ENCODE assay signal across 8 mouse cellular contexts in the genomic region with DNA sequence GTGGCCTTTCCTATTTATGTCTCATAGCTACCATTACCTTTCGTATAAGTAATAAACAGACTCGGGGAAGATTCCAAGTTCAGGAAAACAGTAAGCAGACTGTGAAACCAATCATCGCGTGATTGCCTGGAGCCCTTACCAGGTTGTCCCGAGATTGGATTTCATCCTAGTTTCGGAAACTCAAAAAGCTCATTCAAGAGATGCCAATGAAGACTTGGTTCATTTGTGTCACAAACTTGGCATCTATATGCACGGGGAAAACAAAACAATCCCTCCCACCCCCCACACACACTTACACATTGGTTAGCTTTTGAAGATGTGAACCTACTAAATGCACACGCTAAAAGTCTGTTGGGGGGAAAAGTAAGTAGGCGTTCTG. TPM values are rescaled to one million over a fixed set of nuclear protein-coding genes. Genes with fewer than 3 reads are reported as not detected.
DNase-seq lines count a peak whose midpoint lies in the region; ATAC-seq and TF ChIP-seq lines count a peak whose summit lies in the region.

No protein-coding gene starts in this region.

- H3K27ac ChIP-seq in kidney, adult 2 months (ENCODE audit: insufficient read depth, low read depth, low read length), result peak overlapping the region; percentile 65
- H3K27ac ChIP-seq in hindbrain, embryonic 11.5 days (ENCODE audit: low read depth, low read length), result peak overlapping the region; percentile 70
- peak overlapping the region; percentile 83 for H3K27ac ChIP-seq in midbrain, embryonic 13.5 days

- H3K4me2 ChIP-seq in hindbrain, embryonic 11.5 days (replicated peaks; ENCODE audit: low read depth, low read length), result peak overlapping the region; percentile 66
- peak overlapping the region; percentile 77 for H3K4me2 ChIP-seq in midbrain, embryonic 13.5 days (replicated peaks)

- 3% methylated on average over 9 of the region's 9 CpGs for WGBS in kidney, adult 2 months
- 14% methylated on average over 9 of the region's 9 CpGs for WGBS in hindbrain, embryonic 11.5 days
- WGBS in midbrain, embryonic 13.5 days, result 13% methylated on average over 9 of the region's 9 CpGs

- TF ChIP-seq POLR2A in kidney, adult 2 months (IDR thresholded peaks at IDR 0.05; ENCODE audit: low read depth, low read length), result no peak

- peak overlapping the region; percentile 68 for H3K4me3 ChIP-seq in kidney, adult 2 months (ENCODE audit: insufficient read depth, low read depth, low read length)
- peak overlapping the region; percentile 78 for H3K4me3 ChIP-seq in hindbrain, embryonic 11.5 days (ENCODE audit: low read depth, low read length)
- peak overlapping the region; percentile 88 for H3K4me3 ChIP-seq in midbrain, embryonic 13.5 days (replicated peaks)

- H3K27me3 ChIP-seq in kidney, adult 2 months (replicated peaks; ENCODE audit: control insufficient read depth, insufficient read depth, low read length), result no peaks in the 10 kb centered on the region
- H3K27me3 ChIP-seq in hindbrain, embryonic 11.5 days (ENCODE audit: control insufficient read depth, insufficient read depth, low read length), result no peaks in the 10 kb centered on the region
- H3K27me3 ChIP-seq in midbrain, embryonic 13.5 days, result no peaks in the 10 kb centered on the region

- peak; percentile 10; the same call in 1 of the 2 replicates for ATAC-seq in hindbrain, embryonic 11.5 days (ENCODE audit: low FRiP score)
- peak; percentile 32; the same call in 1 of the 2 replicates for ATAC-seq in midbrain, embryonic 13.5 days

- H3K4me1 ChIP-seq in kidney, adult 2 months (ENCODE audit: control insufficient read depth, insufficient read depth, low read length), result peaks cover 3% of the 10 kb centered on the region; the same call in 1 of the 2 replicates
- H3K4me1 ChIP-seq in hindbrain, embryonic 11.5 days (replicated peaks; ENCODE audit: control insufficient read depth, insufficient read depth, low read length), result 0 out of 2 replicates have a peak, but pooled peaks cover 2% of the 10 kb centered on the region
- H3K4me1 ChIP-seq in midbrain, embryonic 13.5 days (replicated peaks), result peaks cover 17% of the 10 kb centered on the region

- peak overlapping the region; percentile 44 for H3K9ac ChIP-seq in hindbrain, embryonic 11.5 days (ENCODE audit: low read depth, low read length)
- H3K9ac ChIP-seq in midbrain, embryonic 13.5 days (replicated peaks), result peak overlapping the region; percentile 82

- no peak for DNase-seq in kidney, adult 2 months
- DNase-seq in kidney, adult 18-20 months, result no peak
- peak; percentile 42 for DNase-seq in Muller cell, postnatal 12 days (ENCODE audit: inconsistent ontology term)
- peak; percentile 17 for DNase-seq in hindbrain, embryonic 11.5 days (ENCODE audit: low spot score)
- DNase-seq in cerebellum, adult 8-10 months, result no peak
- DNase-seq in cerebellum, adult 9-10 months, result no peak
- DNase-seq in right cerebral cortex, postnatal 36 days (ENCODE audit: low spot score in 2 of 2), result no peak

- TF ChIP-seq CTCF in kidney, adult 2 months (conservative IDR thresholded peaks at IDR 0.05; ENCODE audit: insufficient read depth, insufficient read length, low read depth, low read length), result no peak

- peaks cover 3% of the 10 kb centered on the region for H3K36me3 ChIP-seq in kidney, adult 2 months (ENCODE audit: control insufficient read depth, insufficient read depth, low read length)
- peaks cover 6% of the 10 kb centered on the region; the same call in 1 of the 2 replicates for H3K36me3 ChIP-seq in hindbrain, embryonic 11.5 days (ENCODE audit: control insufficient read depth, insufficient read depth, low read length)
- peaks cover 46% of the 10 kb centered on the region for H3K36me3 ChIP-seq in midbrain, embryonic 13.5 days

- no peaks in the 10 kb centered on the region for H3K9me3 ChIP-seq in hindbrain, embryonic 11.5 days (ENCODE audit: control insufficient read depth, low read length)
- H3K9me3 ChIP-seq in midbrain, embryonic 13.5 days, result no peaks in the 10 kb centered on the region

RNA-seq across cellular contexts. Expression of a gene that starts 0.6 kb away (rescaled TPM):
- 7.4 and 8.9 TPM in 2 replicates for polyA plus RNA-seq in kidney, adult 2 months (2012; rRNA removed)
- polyA plus RNA-seq in hindbrain, embryonic 11.5 days (2014; fragmentation: Nextera tagmentation; extraction: Ambion mirVana), result 15.6 and 17.6 TPM in 2 replicates
- 28.0 and 28.2 TPM in 2 replicates for polyA plus RNA-seq in midbrain, embryonic 13.5 days (2015; fragmentation: Nextera tagmentation; extraction: Ambion mirVana)

RNA-seq across cellular contexts. Expression of a gene that starts 11.6 kb away (rescaled TPM):
- polyA plus RNA-seq in kidney, adult 2 months (2012; rRNA removed), result 97.9 and 128 TPM in 2 replicates
- 474 and 506 TPM in 2 replicates for polyA plus RNA-seq in hindbrain, embryonic 11.5 days (2014; fragmentation: Nextera tagmentation; extraction: Ambion mirVana)
- polyA plus RNA-seq in midbrain, embryonic 13.5 days (2015; fragmentation: Nextera tagmentation; extraction: Ambion mirVana), result 345 and 368 TPM in 2 replicates

RNA-seq across cellular contexts. Expression of a gene that starts 20.9 kb away (rescaled TPM):
- polyA plus RNA-seq in kidney, adult 2 months (2012; rRNA removed), result 10.4 and 12.5 TPM in 2 replicates
- 16.4 and 20.7 TPM in 2 replicates for polyA plus RNA-seq in hindbrain, embryonic 11.5 days (2014; fragmentation: Nextera tagmentation; extraction: Ambion mirVana)
- polyA plus RNA-seq in midbrain, embryonic 13.5 days (2015; fragmentation: Nextera tagmentation; extraction: Ambion mirVana), result 9.1 and 10.3 TPM in 2 replicates

RNA-seq across cellular contexts. Expression of a gene that starts 26.8 kb away (rescaled TPM):
- 20.5 and 23.6 TPM in 2 replicates for polyA plus RNA-seq in kidney, adult 2 months (2012; rRNA removed)
- 82.2 and 83.5 TPM in 2 replicates for polyA plus RNA-seq in hindbrain, embryonic 11.5 days (2014; fragmentation: Nextera tagmentation; extraction: Ambion mirVana)
- polyA plus RNA-seq in midbrain, embryonic 13.5 days (2015; fragmentation: Nextera tagmentation; extraction: Ambion mirVana), result 75.2 and 75.4 TPM in 2 replicates

RNA-seq across cellular contexts. Expression of a gene that starts 26.9 kb away (rescaled TPM):
- polyA plus RNA-seq in kidney, adult 2 months (2012; rRNA removed), result 34.5 and 35.1 TPM in 2 replicates
- 74.7 and 74.9 TPM in 2 replicates for polyA plus RNA-seq in hindbrain, embryonic 11.5 days (2014; fragmentation: Nextera tagmentation; extraction: Ambion mirVana)
- 62.9 and 63.9 TPM in 2 replicates for polyA plus RNA-seq in midbrain, embryonic 13.5 days (2015; fragmentation: Nextera tagmentation; extraction: Ambion mirVana)

Comparison
In these comparisons a context has a peak if more than half of its experiments do, and no peak if none do; other contexts are left out.
1. DNase-seq: peak in Muller cell, postnatal 12 days (single experiment) and hindbrain, embryonic 11.5 days (single experiment); none in kidney, adult 2 months (single experiment), kidney, adult 18-20 months (single experiment), cerebellum, adult 8-10 months (single experiment), cerebellum, adult 9-10 months (single experiment) and right cerebral cortex, postnatal 36 days (0 of 2).
2. Peak in every context shown above with its lines, with median percentiles within 50 percentile points of each other: H3K27ac ChIP-seq and H3K4me3 ChIP-seq.